Mouse (Mus musculus) ovary, adult 2 months (tissue): ENCODE results near the gene Slc38a10. TPM values are rescaled to one million over a fixed set of nuclear protein-coding genes. Genes with fewer than 3 reads are reported as not detected.

Experiments used
- polyA plus RNA-seq: library from polyadenylated mRNA; depleted of rRNA; stranded (reverse); fragments of >200 nt; gene quantifications from 2 replicates; pipeline ENCODE4 v1.2.3, GENCODE M21; 2012; rRNA removed

Slc38a10 gene
- 224 and 236 TPM in 2 replicates for polyA plus RNA-seq

DNA sequence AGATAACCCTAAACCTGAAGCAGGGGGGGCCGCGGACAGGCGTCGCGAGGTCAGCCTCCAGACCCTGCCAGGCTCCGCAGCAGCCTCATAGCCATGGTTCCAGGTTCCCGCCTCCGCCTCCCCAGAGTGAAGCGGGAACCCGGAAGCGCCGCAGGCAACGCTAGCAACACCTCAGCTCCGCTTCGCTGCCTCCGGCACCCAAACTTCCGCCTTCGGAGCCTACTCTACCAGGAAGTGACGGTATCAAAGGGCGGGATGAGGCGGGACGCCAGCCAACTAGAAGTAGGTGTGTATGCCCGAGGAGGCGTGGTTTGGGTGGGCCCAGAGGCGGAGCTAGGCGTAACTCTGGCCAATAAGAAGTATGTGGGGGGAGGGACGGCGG, at the start of gene Slc38a10:
Gene Slc38a10 (minus strand): TSS at position 234 of the 382 bp plus-strand sequence.

GRCm38 (mm10) chr11:120098588-120099511, 52.3 kb downstream of the Slc38a10 start, which contains the start of the genes Tepsin and Ndufaf8:
Gene Tepsin (minus strand): TSS chr11:120098731.
Gene Ndufaf8 (plus strand): TSS chr11:120098928.

DNA sequence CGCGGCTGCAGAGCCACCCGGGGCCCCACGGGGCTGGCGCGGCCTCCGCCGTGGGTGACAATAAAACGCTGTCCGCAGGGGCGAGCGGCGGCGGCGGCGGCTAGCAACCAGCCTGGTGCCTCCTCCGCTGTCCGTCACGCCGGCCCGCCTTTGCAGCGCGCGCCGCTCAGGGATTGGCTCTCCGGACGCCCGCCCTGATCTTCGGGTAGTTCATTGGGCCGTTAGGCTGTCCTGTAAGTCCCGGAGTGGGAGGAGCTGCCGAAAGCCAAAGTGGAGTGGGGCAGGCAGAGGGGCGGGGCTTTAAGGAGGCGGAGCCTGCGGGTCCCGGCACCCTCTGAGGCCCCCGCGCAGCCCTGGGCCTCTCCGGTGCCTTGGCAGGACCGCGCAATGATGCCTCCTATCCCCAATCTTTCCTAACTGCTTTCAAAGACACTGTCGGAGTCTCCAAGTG, 64.4 kb downstream of the Slc38a10 start, which contains the start of gene Cep131:
Gene Cep131 (minus strand): TSS at position 126 of the 451 bp plus-strand sequence.

Other genes starting within 250 kb of the Slc38a10 start
- 68.5 and 82.9 TPM in 2 replicates for gene Chmp6, start 237.9 kb downstream of the Slc38a10 start, polyA plus RNA-seq
- 64.1 and 66.1 TPM in 2 replicates for gene Baiap2, start 208.6 kb downstream of the Slc38a10 start, polyA plus RNA-seq
- gene Aatk, start 104.2 kb downstream of the Slc38a10 start, polyA plus RNA-seq, result 12.1 and 12.9 TPM in 2 replicates
- 29.9 and 36.9 TPM in 2 replicates for gene Cep131, start 64.5 kb downstream of the Slc38a10 start, polyA plus RNA-seq
- gene Tepsin, start 52.6 kb downstream of the Slc38a10 start, polyA plus RNA-seq, result 43.9 and 58.4 TPM in 2 replicates
- gene Ndufaf8, start 52.4 kb downstream of the Slc38a10 start, polyA plus RNA-seq, result 63.7 and 66.4 TPM in 2 replicates
- 14.1 and 16.5 TPM in 2 replicates for gene Bahcc1, start 81.6 kb upstream of the Slc38a10 start, polyA plus RNA-seq
- 1,216 and 1,304 TPM in 2 replicates for gene Actg1, start 197.2 kb upstream of the Slc38a10 start, polyA plus RNA-seq
- 0.22 and 0.51 TPM in 2 replicates for gene Fscn2, start 210.2 kb upstream of the Slc38a10 start, polyA plus RNA-seq
- gene Faap100, start 227.4 kb upstream of the Slc38a10 start, polyA plus RNA-seq, result 110 and 134 TPM in 2 replicates